ENCODE assay signal across 8 mouse cellular contexts in genomic region chr3:10126952-10127351, GRCm38 (mm10). TPM values are rescaled to one million over a fixed set of nuclear protein-coding genes. Genes with fewer than 3 reads are reported as not detected.
DNase-seq lines count a peak whose midpoint lies in the region.

No protein-coding gene starts in this region.

- peak; percentile 90 for DNase-seq in heart, adult 11 months
- DNase-seq in heart, adult 8-10 months (ENCODE audit: low spot score), result no peak
- DNase-seq in cerebellum, postnatal 25 days, result peak; percentile 16 to 28
- DNase-seq in layer of hippocampus, postnatal 10 days (ENCODE audit: low spot score in 2 of 2), result peak; percentile 75
- peak; percentile 43 to 61 for DNase-seq in right cerebral cortex, adult 2 months (ENCODE audit: low spot score in 2 of 2)
- DNase-seq in urinary bladder, postnatal 4 days (ENCODE audit: low spot score in 2 of 2), result no peak
- no peak for DNase-seq in ovary, postnatal 36 days (ENCODE audit: low spot score)
- DNase-seq in kidney, postnatal 14 days, result no peak

RNA-seq across cellular contexts. Expression of gene Gm9833, which starts 39.0 kb away (rescaled TPM):
- total RNA-seq in heart, adult 8-10 months (2022), result under 1 TPM; 0.28 to 0.84 (median 0.42) TPM
- total RNA-seq in layer of hippocampus, postnatal 10 days (2021), result 10 to 100 TPM; 17.1 to 18.5 TPM

Comparison
In these comparisons a context has a peak if more than half of its experiments do, and no peak if none do; other contexts are left out.
1. DNase-seq: peak in heart, adult 11 months (single experiment), cerebellum, postnatal 25 days (2 of 2), layer of hippocampus, postnatal 10 days (2 of 2) and right cerebral cortex, adult 2 months (2 of 2); none in heart, adult 8-10 months (single experiment), urinary bladder, postnatal 4 days (0 of 2), ovary, postnatal 36 days (single experiment) and kidney, postnatal 14 days (single experiment).
2. RNA of gene Gm9833, which starts 39.0 kb away (total RNA-seq): 17.1 to 18.5 TPM in layer of hippocampus, postnatal 10 days; 0.28 to 0.84 TPM in heart, adult 8-10 months; every median in the first group is over 4 times any median in the second.